Mouse (Mus musculus): ENCODE measurements around the gene Ly9. TPM values are rescaled to one million over a fixed set of nuclear protein-coding genes. Genes with fewer than 3 reads are reported as not detected.

Gene Ly9
- polyA plus RNA-seq, 1 experiment from 2014 or later, result 0.14 TPM

GRCm38 (mm10) chr1:171635696-171636095, 28.5 kb upstream of the Ly9 start:
- Histone ChIP-seq H3K4me2 (ENCODE audit: low read length) (no peak overlapping the region), H3K36me3 (ENCODE audit: control insufficient read depth, insufficient read depth, low read length) (no peaks in the 10 kb centered on the region), H3K9ac (ENCODE audit: low read depth, low read length) (no peak overlapping the region), H3K9me3 (replicated peaks; ENCODE audit: control insufficient read depth, low read length, poor library complexity, severe bottlenecking) (no peaks in the 10 kb centered on the region), H3K27me3 (ENCODE audit: control insufficient read depth, insufficient read depth, low read depth, low read length) (no peaks in the 10 kb centered on the region), H3K4me3 (ENCODE audit: low read depth, low read length) (no peak overlapping the region), H3K27ac (ENCODE audit: low read length) (no peak overlapping the region), H3K4me1 (ENCODE audit: control insufficient read depth, insufficient read depth, low read length) (no peaks in the 10 kb centered on the region)
- no peak for ATAC-seq
- 59% methylated on average over 6 of the region's 6 CpGs for WGBS

- Histone ChIP-seq H3K4me2 (ENCODE audit: low read length) (no peak overlapping the region), H3K36me3 (ENCODE audit: control insufficient read depth, insufficient read depth, low read length) (no peaks in the 10 kb centered on the region), H3K27ac (ENCODE audit: low read length) (no peak overlapping the region), H3K4me1 (ENCODE audit: control insufficient read depth, insufficient read depth, low read length) (no peaks in the 10 kb centered on the region), H3K4me3 (ENCODE audit: low read depth, low read length) (no peak overlapping the region), H3K9ac (ENCODE audit: low read depth, low read length) (no peak overlapping the region), H3K27me3 (ENCODE audit: control insufficient read depth, insufficient read depth, low read depth, low read length) (no peaks in the 10 kb centered on the region), H3K9me3 (replicated peaks; ENCODE audit: control insufficient read depth, low read length, poor library complexity, severe bottlenecking) (no peaks in the 10 kb centered on the region)
- ATAC-seq, result no peak
- WGBS, result 72% methylated on average over 2 of the region's 2 CpGs
These were observed 24.2 kb upstream of the Ly9 start for GRCm38 (mm10) chr1:171631447-171631846.

- ATAC-seq, result no peak
- no peaks in the 10 kb centered on the region for H3K27me3 ChIP-seq (ENCODE audit: control insufficient read depth, insufficient read depth, low read depth, low read length)
- 69% methylated on average over 4 of the region's 4 CpGs for WGBS
- no peak overlapping the region for H3K4me3 ChIP-seq (ENCODE audit: low read depth, low read length)
- no peak overlapping the region for H3K9ac ChIP-seq (ENCODE audit: low read depth, low read length)
- H3K36me3 ChIP-seq (ENCODE audit: control insufficient read depth, insufficient read depth, low read length), result no peaks in the 10 kb centered on the region
- no peak overlapping the region for H3K4me2 ChIP-seq (ENCODE audit: low read length)
- H3K27ac ChIP-seq (ENCODE audit: low read length), result no peak overlapping the region
- H3K4me1 ChIP-seq (ENCODE audit: control insufficient read depth, insufficient read depth, low read length), result no peaks in the 10 kb centered on the region
- H3K9me3 ChIP-seq (replicated peaks; ENCODE audit: control insufficient read depth, low read length, poor library complexity, severe bottlenecking), result no peaks in the 10 kb centered on the region
These were observed 23.7 kb upstream of the Ly9 start for GRCm38 (mm10) chr1:171630912-171631311.

- Histone ChIP-seq H3K27ac (ENCODE audit: low read length) (no peak overlapping the region), H3K27me3 (ENCODE audit: control insufficient read depth, insufficient read depth, low read depth, low read length) (no peaks in the 10 kb centered on the region), H3K36me3 (ENCODE audit: control insufficient read depth, insufficient read depth, low read length) (no peaks in the 10 kb centered on the region), H3K4me1 (ENCODE audit: control insufficient read depth, insufficient read depth, low read length) (no peaks in the 10 kb centered on the region), H3K4me2 (ENCODE audit: low read length) (no peak overlapping the region), H3K4me3 (ENCODE audit: low read depth, low read length) (no peak overlapping the region), H3K9ac (ENCODE audit: low read depth, low read length) (no peak overlapping the region), H3K9me3 (replicated peaks; ENCODE audit: control insufficient read depth, low read length, poor library complexity, severe bottlenecking) (no peaks in the 10 kb centered on the region)
- WGBS, result 89% methylated on average over 7 of the region's 7 CpGs
- no peak for ATAC-seq
These were observed 22.8 kb upstream of the Ly9 start for GRCm38 (mm10) chr1:171630041-171630440.

GRCm38 (mm10) chr1:171629168-171629567, 22.0 kb upstream of the Ly9 start:
- no peak for ATAC-seq
- H3K4me3 ChIP-seq (ENCODE audit: low read depth, low read length), result no peak overlapping the region
- H3K9ac ChIP-seq (ENCODE audit: low read depth, low read length), result no peak overlapping the region
- no peaks in the 10 kb centered on the region for H3K27me3 ChIP-seq (ENCODE audit: control insufficient read depth, insufficient read depth, low read depth, low read length)
- no peak overlapping the region for H3K4me2 ChIP-seq (ENCODE audit: low read length)
- H3K27ac ChIP-seq (ENCODE audit: low read length), result no peak overlapping the region
- H3K4me1 ChIP-seq (ENCODE audit: control insufficient read depth, insufficient read depth, low read length), result no peaks in the 10 kb centered on the region
- no peaks in the 10 kb centered on the region for H3K9me3 ChIP-seq (replicated peaks; ENCODE audit: control insufficient read depth, low read length, poor library complexity, severe bottlenecking)
- 83% methylated on average over 6 of the region's 6 CpGs for WGBS
- H3K36me3 ChIP-seq (ENCODE audit: control insufficient read depth, insufficient read depth, low read length), result no peaks in the 10 kb centered on the region

- Histone ChIP-seq H3K27ac (ENCODE audit: low read length) (no peak overlapping the region), H3K36me3 (ENCODE audit: control insufficient read depth, insufficient read depth, low read length) (no peaks in the 10 kb centered on the region), H3K4me1 (ENCODE audit: control insufficient read depth, insufficient read depth, low read length) (no peaks in the 10 kb centered on the region), H3K4me3 (ENCODE audit: low read depth, low read length) (no peak overlapping the region), H3K4me2 (ENCODE audit: low read length) (no peak overlapping the region), H3K9ac (ENCODE audit: low read depth, low read length) (no peak overlapping the region), H3K27me3 (ENCODE audit: control insufficient read depth, insufficient read depth, low read depth, low read length) (no peaks in the 10 kb centered on the region), H3K9me3 (replicated peaks; ENCODE audit: control insufficient read depth, low read length, poor library complexity, severe bottlenecking) (no peaks in the 10 kb centered on the region)
- 93% methylated on average over 3 of the region's 3 CpGs for WGBS
- ATAC-seq, result no peak
These were observed 20.6 kb upstream of the Ly9 start for GRCm38 (mm10) chr1:171627801-171628200.

GRCm38 (mm10) chr1:171620091-171620490, 12.9 kb upstream of the Ly9 start:
- no peak for ATAC-seq
- H3K4me1 ChIP-seq (ENCODE audit: control insufficient read depth, insufficient read depth, low read length), result no peaks in the 10 kb centered on the region
- H3K4me3 ChIP-seq (ENCODE audit: low read depth, low read length), result no peak overlapping the region
- no peak overlapping the region for H3K9ac ChIP-seq (ENCODE audit: low read depth, low read length)
- 95% methylated on average over 6 of the region's 6 CpGs for WGBS
- H3K4me2 ChIP-seq (ENCODE audit: low read length), result no peak overlapping the region
- no peaks in the 10 kb centered on the region for H3K27me3 ChIP-seq (ENCODE audit: control insufficient read depth, insufficient read depth, low read depth, low read length)
- no peak overlapping the region for H3K27ac ChIP-seq (ENCODE audit: low read length)
- H3K36me3 ChIP-seq (ENCODE audit: control insufficient read depth, insufficient read depth, low read length), result no peaks in the 10 kb centered on the region
- no peaks in the 10 kb centered on the region for H3K9me3 ChIP-seq (replicated peaks; ENCODE audit: control insufficient read depth, low read length, poor library complexity, severe bottlenecking)

- Histone ChIP-seq H3K9me3 (replicated peaks; ENCODE audit: control insufficient read depth, low read length, poor library complexity, severe bottlenecking) (no peaks in the 10 kb centered on the region), H3K4me1 (ENCODE audit: control insufficient read depth, insufficient read depth, low read length) (no peaks in the 10 kb centered on the region), H3K9ac (ENCODE audit: low read depth, low read length) (no peak overlapping the region), H3K4me3 (ENCODE audit: low read depth, low read length) (no peak overlapping the region), H3K27me3 (ENCODE audit: control insufficient read depth, insufficient read depth, low read depth, low read length) (no peaks in the 10 kb centered on the region), H3K4me2 (ENCODE audit: low read length) (no peak overlapping the region), H3K27ac (ENCODE audit: low read length) (no peak overlapping the region), H3K36me3 (ENCODE audit: control insufficient read depth, insufficient read depth, low read length) (no peaks in the 10 kb centered on the region)
- ATAC-seq, result no peak
- 85% methylated on average over 3 of the region's 3 CpGs for WGBS
These were observed 12.4 kb upstream of the Ly9 start for GRCm38 (mm10) chr1:171619645-171620044.

GRCm38 (mm10) chr1:171619001-171619400, 11.8 kb upstream of the Ly9 start:
- Histone ChIP-seq H3K36me3 (ENCODE audit: control insufficient read depth, insufficient read depth, low read length) (no peaks in the 10 kb centered on the region), H3K27me3 (ENCODE audit: control insufficient read depth, insufficient read depth, low read depth, low read length) (no peaks in the 10 kb centered on the region), H3K4me3 (ENCODE audit: low read depth, low read length) (no peak overlapping the region), H3K4me1 (ENCODE audit: control insufficient read depth, insufficient read depth, low read length) (no peaks in the 10 kb centered on the region), H3K4me2 (ENCODE audit: low read length) (no peak overlapping the region), H3K9ac (ENCODE audit: low read depth, low read length) (no peak overlapping the region), H3K27ac (ENCODE audit: low read length) (no peak overlapping the region), H3K9me3 (replicated peaks; ENCODE audit: control insufficient read depth, low read length, poor library complexity, severe bottlenecking) (no peaks in the 10 kb centered on the region)
- WGBS, result 90% methylated on average over 8 of the region's 8 CpGs
- no peak for ATAC-seq
